Mouse (Mus musculus) cerebellum, adult 9-11 months (tissue): ENCODE data around the gene Radil.

Source experiments
- DNase-seq: peaks from one replicate; pipeline ENCODE4 v3.0.0; 2022

Radil gene

GRCm38 (mm10) chr5:142550706-142551652 is at the start of gene Radil:
Radil (minus strand) TSS chr5:142551098.
- DNase-seq: peak; percentile 99

DNA sequence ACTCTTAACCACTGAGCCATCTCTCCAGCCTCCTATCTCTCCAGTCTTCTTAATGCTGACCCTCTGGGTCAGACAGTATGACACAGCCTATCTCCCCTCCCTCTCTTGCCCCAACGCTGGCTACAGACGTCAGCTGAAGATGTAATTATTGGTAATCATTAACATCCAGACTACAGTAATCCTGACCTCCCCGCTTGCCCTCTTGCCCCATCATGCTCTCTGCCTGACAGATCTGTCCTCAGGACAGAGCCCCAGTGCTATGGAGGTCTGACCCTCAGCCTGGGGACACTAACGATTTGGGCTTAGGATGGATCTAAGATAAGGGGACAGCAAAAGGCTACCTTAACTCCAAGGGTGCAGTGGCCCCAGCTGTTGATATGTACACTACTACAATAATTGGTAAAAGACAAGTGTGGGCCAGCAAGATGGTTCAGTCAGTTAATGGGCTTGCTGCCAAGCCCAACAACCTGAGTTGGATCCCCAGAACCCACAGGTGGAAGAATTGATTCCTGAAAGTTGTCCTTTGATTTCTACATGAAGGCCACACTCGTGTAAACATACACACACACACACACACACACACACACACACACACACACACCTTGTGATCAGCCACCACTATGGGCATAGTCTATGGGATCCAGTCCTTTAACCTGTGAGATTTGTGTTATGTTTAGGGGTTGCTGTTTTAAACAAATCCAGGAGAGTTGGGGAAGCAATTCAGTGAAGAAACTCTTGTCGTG is 46.9 kb upstream of the Radil start:
- no peak for DNase-seq

GRCm38 (mm10) chr5:142596723-142597122 is 45.8 kb upstream of the Radil start:
- no peak for DNase-seq

- DNase-seq: peak; percentile 71
Measured at GRCm38 (mm10) chr5:142595698-142596097, 44.8 kb upstream of the Radil start.

GRCm38 (mm10) chr5:142590953-142591616 is 40.2 kb upstream of the Radil start:
- no peak for DNase-seq

DNA sequence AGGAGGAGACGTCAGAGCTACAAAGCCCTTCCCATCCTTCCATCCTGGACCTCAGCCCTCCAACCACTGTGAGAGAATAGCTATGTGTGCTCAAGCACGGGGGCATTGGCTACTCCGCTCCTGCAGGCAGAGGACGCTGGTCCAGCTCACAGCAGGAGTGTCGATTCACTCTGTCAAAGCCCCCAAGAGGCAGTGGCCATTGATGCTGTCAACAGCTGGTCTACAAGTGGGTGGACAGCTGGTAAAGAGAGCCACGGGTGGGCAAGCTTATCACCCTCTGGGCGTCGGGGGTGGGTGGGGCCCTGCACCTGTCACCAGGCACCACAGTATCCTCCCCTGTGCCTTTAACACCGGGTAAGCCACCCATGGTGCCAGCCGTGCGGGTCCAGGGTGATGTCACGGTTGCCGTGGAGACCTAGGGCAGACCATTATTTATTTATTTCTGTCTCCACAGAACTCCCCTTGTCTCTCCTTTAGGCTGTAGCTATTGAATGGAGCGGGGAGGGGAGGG is 32.8 kb upstream of the Radil start:
- DNase-seq: peak; percentile 49

DNA sequence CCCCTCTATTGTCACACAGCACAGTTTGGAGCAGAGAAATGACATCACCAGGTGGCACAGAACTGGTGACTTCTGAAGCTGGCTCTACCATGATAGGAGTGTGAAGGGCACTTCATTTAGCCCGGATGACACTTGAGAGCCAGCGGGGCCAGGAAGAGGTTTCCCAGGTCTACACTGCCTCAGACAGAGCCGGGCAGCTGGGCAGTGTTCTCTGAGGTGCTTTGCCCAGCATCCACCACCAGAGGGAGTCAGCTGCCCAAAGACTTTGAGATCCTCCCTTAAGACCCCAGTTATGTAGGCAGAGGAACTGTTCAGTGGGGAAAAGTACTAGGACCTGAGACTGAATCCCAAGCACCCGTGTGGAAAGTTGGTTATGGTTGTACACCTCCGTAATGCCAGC is 30.6 kb upstream of the Radil start:
- peak; percentile 59 for DNase-seq

GRCm38 (mm10) chr5:142578192-142578591 is 27.3 kb upstream of the Radil start:
- no peak for DNase-seq

- no peak for DNase-seq
Measured at GRCm38 (mm10) chr5:142576832-142577231, 25.9 kb upstream of the Radil start.

GRCm38 (mm10) chr5:142574323-142575057 is 23.6 kb upstream of the Radil start:
- DNase-seq: no peak

DNA sequence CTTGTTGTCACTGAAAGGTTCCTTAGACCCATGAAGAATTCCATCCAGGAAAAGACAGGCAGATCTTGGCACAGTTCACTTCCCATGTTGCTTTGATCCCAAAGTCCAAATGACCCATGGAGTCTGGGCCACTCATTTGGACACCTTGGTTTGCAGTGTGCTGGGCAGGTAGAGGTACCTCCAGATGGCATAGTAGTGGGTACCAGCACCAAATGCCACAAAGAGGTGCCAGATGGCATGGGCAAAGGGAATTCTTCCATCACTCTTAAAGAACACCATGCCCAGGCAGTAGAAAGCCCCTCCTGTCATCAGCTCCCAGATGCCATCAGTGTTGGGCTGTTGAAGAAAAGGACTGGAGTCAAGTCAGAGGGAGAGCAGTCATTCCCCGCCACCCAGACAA is 13.7 kb upstream of the Radil start:
- DNase-seq: no peak

DNA sequence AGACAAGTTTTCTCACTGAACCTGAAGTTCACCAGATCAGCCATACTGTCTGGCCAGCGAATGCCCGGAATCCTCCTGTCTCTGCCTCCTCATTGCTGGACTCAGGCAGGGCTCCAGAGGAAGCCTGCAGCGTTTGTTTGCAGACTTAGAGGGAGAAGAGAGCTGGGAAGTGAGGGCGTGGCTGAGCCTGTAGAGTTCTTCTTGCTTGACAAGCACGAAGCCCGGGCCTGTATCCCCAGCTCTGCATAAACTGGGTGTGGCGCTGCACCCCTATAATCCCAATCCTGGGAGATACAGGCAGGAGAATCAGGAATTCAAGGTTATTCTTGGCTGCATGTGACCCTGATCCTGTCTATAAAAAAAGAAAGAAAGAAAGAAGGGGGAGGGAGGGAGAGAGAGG is 9.4 kb upstream of the Radil start:
- no peak for DNase-seq

GRCm38 (mm10) chr5:142557397-142558067 is 6.6 kb upstream of the Radil start:
- peak; percentile 86 for DNase-seq

- no peak for DNase-seq
Measured at GRCm38 (mm10) chr5:142556721-142557120, 5.8 kb upstream of the Radil start.

GRCm38 (mm10) chr5:142555866-142556265 is 5.0 kb upstream of the Radil start:
- DNase-seq: no peak

GRCm38 (mm10) chr5:142549961-142550705 is 765 bp downstream of the Radil start:
- DNase-seq: no peak

- DNase-seq: no peak
Measured at GRCm38 (mm10) chr5:142549441-142549840, 1.5 kb downstream of the Radil start.

DNA sequence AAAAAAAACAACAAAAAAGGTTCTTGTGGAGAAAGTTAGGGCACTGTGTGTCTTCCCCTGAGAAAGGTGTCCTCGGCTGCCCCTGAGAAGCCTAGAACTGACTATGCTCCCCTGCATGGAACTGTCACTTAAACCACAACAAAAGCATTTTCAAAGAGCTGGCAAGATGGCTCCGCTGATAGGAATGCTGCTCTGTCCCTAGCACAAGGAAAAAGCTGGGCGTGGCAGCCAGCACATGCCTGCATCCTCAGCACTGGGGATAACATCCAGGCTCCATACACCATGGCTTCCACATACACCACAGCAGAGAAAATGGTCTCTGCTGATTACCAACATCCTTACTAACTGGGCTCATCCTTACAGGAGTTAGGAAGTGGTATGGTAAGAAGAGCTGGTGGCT is 3.8 kb downstream of the Radil start:
- no peak for DNase-seq

DNA sequence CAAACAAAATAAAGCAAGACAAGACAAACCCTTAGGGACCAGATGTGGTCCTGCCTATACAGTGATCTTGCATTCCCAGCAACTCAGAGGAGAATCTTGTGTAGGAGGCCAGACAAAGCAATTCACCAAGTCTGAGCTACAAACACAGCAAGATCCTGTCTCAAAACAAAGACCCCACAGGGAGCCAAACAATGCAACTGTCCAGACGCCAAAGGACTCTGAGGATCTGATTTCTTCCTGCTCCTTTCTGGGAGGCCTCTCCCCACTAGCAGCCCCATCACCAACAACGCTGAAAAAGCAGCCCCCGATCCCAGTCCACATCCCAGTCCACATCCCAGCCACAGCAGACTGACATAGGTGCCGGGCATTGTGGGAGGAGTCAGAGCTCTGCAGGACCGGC is 4.6 kb downstream of the Radil start:
- no peak for DNase-seq

DNA sequence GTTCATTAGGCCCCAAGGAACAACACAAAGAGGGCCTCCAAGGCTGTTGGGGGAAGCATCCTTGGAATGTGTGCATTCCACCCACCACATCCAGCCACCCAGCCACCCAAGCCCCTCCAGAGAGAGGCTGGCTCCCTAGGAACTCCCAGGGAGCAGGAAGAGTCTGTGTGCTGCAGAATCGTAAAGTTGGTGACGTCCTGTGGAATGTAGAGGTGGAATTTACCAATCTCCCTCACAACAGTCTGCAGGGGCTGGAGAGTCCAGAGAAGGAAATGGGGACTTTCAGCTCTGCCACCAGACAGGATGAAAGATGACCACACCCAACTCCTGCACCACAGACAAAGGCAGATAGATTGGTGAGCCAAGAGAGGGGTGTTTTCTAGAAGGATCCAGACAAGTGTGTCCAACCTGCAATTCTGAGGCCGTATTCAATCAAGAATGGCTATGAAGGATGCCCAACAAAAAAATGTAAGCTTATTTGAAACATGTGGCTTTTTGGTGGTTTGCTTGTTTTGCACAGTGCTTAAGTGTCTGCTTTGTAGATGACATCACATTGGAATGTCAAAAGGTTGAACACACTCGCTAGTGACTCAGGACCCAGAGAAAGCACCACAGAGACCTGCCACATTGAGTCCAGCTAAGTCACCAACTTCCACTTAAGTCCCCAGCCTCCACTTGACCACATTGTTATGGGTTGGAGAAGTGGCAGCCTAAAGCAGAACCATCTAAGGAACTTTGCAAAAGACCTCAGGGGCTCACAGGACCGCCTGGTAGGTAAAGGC is 5.7 kb downstream of the Radil start:
- no peak for DNase-seq
